Mouse (Mus musculus): ENCODE results near the gene Spsb3.
A peak's percentile ranks its signal among the peaks of the same experiment; 100 is the strongest.

Spsb3 gene

GRCm38 (mm10) chr17:24886134-24886931, at the start of gene Spsb3, which contains the start of gene Nubp2:
Gene Spsb3, plus strand, starts transcription at chr17:24886643.
Gene Nubp2, minus strand, starts transcription at chr17:24886349.
- peak; percentile 100 for DNase-seq (ENCODE audit: low read depth)

- DNase-seq (ENCODE audit: low read depth) = no peak
These were observed 46.6 kb upstream of the Spsb3 start, which contains the start of gene Hagh for GRCm38 (mm10) chr17:24839842-24840241. Gene Hagh, plus strand, starts transcription at chr17:24840143.

GRCm38 (mm10) chr17:24840341-24840740, 46.1 kb upstream of the Spsb3 start:
- DNase-seq (ENCODE audit: low read depth) = no peak

GRCm38 (mm10) chr17:24841133-24841532, 45.3 kb upstream of the Spsb3 start:
- DNase-seq (ENCODE audit: low read depth) = peak; percentile 27

- peak; percentile 54 for DNase-seq (ENCODE audit: low read depth)
These were observed 43.8 kb upstream of the Spsb3 start for GRCm38 (mm10) chr17:24842631-24843030.

- no peak for DNase-seq (ENCODE audit: low read depth)
These were observed 41.9 kb upstream of the Spsb3 start for GRCm38 (mm10) chr17:24844525-24844924.

GRCm38 (mm10) chr17:24847386-24847785, 39.1 kb upstream of the Spsb3 start:
- no peak for DNase-seq (ENCODE audit: low read depth)

GRCm38 (mm10) chr17:24848600-24849031, 37.8 kb upstream of the Spsb3 start:
- peak; percentile 34 for DNase-seq (ENCODE audit: low read depth)

- DNase-seq (ENCODE audit: low read depth) = no peak
These were observed 36.7 kb upstream of the Spsb3 start for GRCm38 (mm10) chr17:24849733-24850064.

GRCm38 (mm10) chr17:24850065-24850772, 36.2 kb upstream of the Spsb3 start, which contains the start of gene Fahd1:
Gene Fahd1, minus strand, starts transcription at chr17:24850364.
- peak; percentile 99 for DNase-seq (ENCODE audit: low read depth)

- DNase-seq (ENCODE audit: low read depth) = no peak
These were observed 35.7 kb upstream of the Spsb3 start for GRCm38 (mm10) chr17:24850773-24851127.

GRCm38 (mm10) chr17:24851381-24852125, 34.9 kb upstream of the Spsb3 start:
- DNase-seq (ENCODE audit: low read depth) = no peak

GRCm38 (mm10) chr17:24855838-24856464, 30.5 kb upstream of the Spsb3 start:
- DNase-seq (ENCODE audit: low read depth) = peak; percentile 25

- DNase-seq (ENCODE audit: low read depth) = no peak
These were observed 29.9 kb upstream of the Spsb3 start for GRCm38 (mm10) chr17:24856589-24856988.

- no peak for DNase-seq (ENCODE audit: low read depth)
These were observed 28.5 kb upstream of the Spsb3 start for GRCm38 (mm10) chr17:24857831-24858470.

GRCm38 (mm10) chr17:24858967-24859366, 27.5 kb upstream of the Spsb3 start:
- DNase-seq (ENCODE audit: low read depth) = peak; percentile 71

GRCm38 (mm10) chr17:24860076-24860475, 26.4 kb upstream of the Spsb3 start:
- DNase-seq (ENCODE audit: low read depth) = no peak

- no peak for DNase-seq (ENCODE audit: low read depth)
These were observed 24.7 kb upstream of the Spsb3 start for GRCm38 (mm10) chr17:24861785-24862184.

- no peak for DNase-seq (ENCODE audit: low read depth)
These were observed 20.7 kb upstream of the Spsb3 start, which contains the start of gene Igfals for GRCm38 (mm10) chr17:24865776-24866175. Gene Igfals, plus strand, starts transcription at chr17:24865997.

GRCm38 (mm10) chr17:24867914-24868313, 18.5 kb upstream of the Spsb3 start:
- DNase-seq (ENCODE audit: low read depth) = no peak

- no peak for DNase-seq (ENCODE audit: low read depth)
These were observed 12.6 kb upstream of the Spsb3 start for GRCm38 (mm10) chr17:24873695-24874404.
